Mouse (Mus musculus) megakaryocyte, embryonic 14.5 days (primary cell): ENCODE data around the gene Igfbpl1. TPM values are rescaled to one million over a fixed set of nuclear protein-coding genes. Genes with fewer than 3 reads are reported as not detected.
A peak's percentile ranks its signal among the peaks of the same experiment; 100 is the strongest.

Experiments
- H3K27me3 ChIP-seq: replicated peaks from 2 replicates; pipeline ENCODE3; 2012; ENCODE audit warnings: inconsistent platforms
- H3K36me3 ChIP-seq: replicated peaks from 2 replicates; pipeline ENCODE3; 2012; ENCODE audit warnings: low read length, inconsistent platforms, mixed read lengths
- H3K4me1 ChIP-seq: 2 replicates; pipeline ENCODE4 v1.6.1; 2012; ENCODE audit warnings: inconsistent platforms
- H3K4me3 ChIP-seq: replicated peaks from 2 replicates; pipeline ENCODE3; 2012; ENCODE audit warnings: moderate library complexity, mild to moderate bottlenecking, inconsistent platforms
- H3K9me3 ChIP-seq: 2 replicates; pipeline ENCODE4 v1.6.1; 2012; ENCODE audit warnings: inconsistent platforms
- FLI1 ChIP-seq: IDR thresholded peaks from 2 replicates; pipeline ENCODE4 v1.6.1; 2012; ENCODE audit warnings: low read length, inconsistent platforms, mixed read lengths
- GATA1 ChIP-seq: IDR thresholded peaks from 3 replicates; pipeline ENCODE4 v1.6.1; 2012; ENCODE audit warnings: mixed read lengths, low read length, inconsistent platforms, borderline replicate concordance
- polyA plus RNA-seq: library from polyadenylated mRNA; stranded (reverse); fragments of >175 nt; gene quantifications from 2 replicates; pipeline ENCODE4 v1.2.3, GENCODE M21; 2012; ENCODE audit warnings: low replicate concordance; ENCODE audit not compliant: insufficient read depth

The Igfbpl1 gene
- polyA plus RNA-seq, 1 experiment, result not detected

- H3K9me3 ChIP-seq, result no peaks in the 10 kb centered on the region
- TF ChIP-seq FLI1 (no peak), GATA1 (no peak)
- peaks cover 53% of the 10 kb centered on the region for H3K27me3 ChIP-seq
- H3K4me1 ChIP-seq, result peaks cover 3% of the 10 kb centered on the region; the same call in 1 of the 2 replicates
- H3K4me3 ChIP-seq, result no peak overlapping the region
- no peaks in the 10 kb centered on the region for H3K36me3 ChIP-seq
Observed at GRCm38 (mm10) chr4:45771619-45772018, 55.1 kb downstream of the Igfbpl1 start.

- TF ChIP-seq FLI1, result no peak
- Histone ChIP-seq H3K27me3 (peaks cover 55% of the 10 kb centered on the region), H3K4me3 (no peak overlapping the region), H3K9me3 (no peaks in the 10 kb centered on the region), H3K4me1 (peaks cover 4% of the 10 kb centered on the region; the same call in 1 of the 2 replicates), H3K36me3 (no peaks in the 10 kb centered on the region)
Observed at GRCm38 (mm10) chr4:45771173-45771572, 55.5 kb downstream of the Igfbpl1 start.

DNA sequence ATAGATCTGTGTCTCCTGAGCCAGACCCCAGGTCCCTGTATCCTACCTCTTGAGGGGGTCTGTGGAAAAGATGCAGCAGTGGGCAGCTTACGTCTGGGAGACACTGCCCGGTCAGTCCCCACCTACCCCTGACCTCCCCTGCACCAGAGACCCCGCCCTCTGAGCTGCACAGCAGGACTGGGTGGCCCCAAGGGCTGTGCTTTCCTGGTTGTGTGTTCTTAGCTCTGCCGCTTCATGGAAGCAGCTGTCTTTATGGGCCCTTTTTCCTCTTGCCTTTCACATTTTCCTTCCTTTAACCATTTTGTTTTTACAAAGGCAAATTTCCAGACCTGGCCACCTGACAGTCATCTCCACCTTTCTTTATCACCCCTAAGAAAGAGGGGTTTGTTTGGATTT is 56.1 kb downstream of the Igfbpl1 start:
- peaks cover 9% of the 10 kb centered on the region; the same call in 1 of the 2 replicates for H3K4me1 ChIP-seq
- TF ChIP-seq FLI1 (no peak), GATA1 (no peak)
- H3K4me3 ChIP-seq, result no peak overlapping the region
- H3K36me3 ChIP-seq, result no peaks in the 10 kb centered on the region
- no peaks in the 10 kb centered on the region for H3K9me3 ChIP-seq
- H3K27me3 ChIP-seq, result peaks cover 51% of the 10 kb centered on the region

GRCm38 (mm10) chr4:45769791-45770637 is 56.7 kb downstream of the Igfbpl1 start:
- no peaks in the 10 kb centered on the region for H3K9me3 ChIP-seq
- H3K27me3 ChIP-seq, result peaks cover 55% of the 10 kb centered on the region
- H3K36me3 ChIP-seq, result no peaks in the 10 kb centered on the region

GRCm38 (mm10) chr4:45769141-45769540 is 57.6 kb downstream of the Igfbpl1 start:
- Histone ChIP-seq H3K9me3 (no peaks in the 10 kb centered on the region), H3K27me3 (peaks cover 62% of the 10 kb centered on the region), H3K4me3 (no peak overlapping the region), H3K36me3 (no peaks in the 10 kb centered on the region), H3K4me1 (peaks cover 21% of the 10 kb centered on the region)
- TF ChIP-seq FLI1, result no peak

More at GRCm38 (mm10) chr4:45769791-45770637, 56.7 kb downstream of the Igfbpl1 start:
- H3K4me1 ChIP-seq, result peaks cover 15% of the 10 kb centered on the region; the same call in 1 of the 2 replicates
- no peak for TF ChIP-seq GATA1
- no peak for TF ChIP-seq FLI1
- no peak overlapping the region for H3K4me3 ChIP-seq

DNA sequence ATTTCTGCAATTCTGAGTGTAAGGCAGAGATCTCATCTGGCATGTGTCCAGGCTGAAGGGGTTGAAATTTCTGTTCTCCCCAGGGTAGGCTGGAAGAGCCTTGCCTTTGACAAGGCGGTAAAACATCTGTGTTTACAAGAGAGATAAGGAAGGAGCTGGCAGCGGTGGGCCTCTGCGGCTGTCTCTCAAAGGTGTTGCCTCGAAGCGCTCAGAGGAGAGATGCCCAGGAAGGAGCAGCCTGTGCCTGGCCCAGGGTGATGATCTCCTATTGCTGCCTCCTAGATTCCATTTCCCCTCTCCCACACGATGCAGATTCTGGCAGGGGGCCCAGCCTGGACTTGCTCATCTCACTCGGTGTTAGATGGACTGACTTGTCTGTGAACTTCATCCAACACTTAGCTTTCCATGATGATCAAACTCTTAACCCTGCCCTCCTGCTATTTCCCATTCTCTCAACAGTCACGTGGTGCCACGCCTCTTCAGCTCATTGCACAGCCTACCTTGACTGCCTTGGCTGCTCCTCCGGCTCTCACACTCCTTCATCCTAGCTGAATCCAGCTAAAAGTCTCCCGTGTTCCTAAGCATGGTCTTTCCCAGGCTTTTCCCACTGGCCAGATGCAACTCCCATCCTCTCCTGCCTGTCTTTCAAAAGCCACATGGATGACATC is 58.7 kb downstream of the Igfbpl1 start:
- peaks cover 26% of the 10 kb centered on the region for H3K4me1 ChIP-seq
- no peaks in the 10 kb centered on the region for H3K9me3 ChIP-seq
- H3K4me3 ChIP-seq, result no peak overlapping the region
- H3K36me3 ChIP-seq, result no peaks in the 10 kb centered on the region
- H3K27me3 ChIP-seq, result peaks cover 69% of the 10 kb centered on the region
- no peak for TF ChIP-seq GATA1
- no peak for TF ChIP-seq FLI1

DNA sequence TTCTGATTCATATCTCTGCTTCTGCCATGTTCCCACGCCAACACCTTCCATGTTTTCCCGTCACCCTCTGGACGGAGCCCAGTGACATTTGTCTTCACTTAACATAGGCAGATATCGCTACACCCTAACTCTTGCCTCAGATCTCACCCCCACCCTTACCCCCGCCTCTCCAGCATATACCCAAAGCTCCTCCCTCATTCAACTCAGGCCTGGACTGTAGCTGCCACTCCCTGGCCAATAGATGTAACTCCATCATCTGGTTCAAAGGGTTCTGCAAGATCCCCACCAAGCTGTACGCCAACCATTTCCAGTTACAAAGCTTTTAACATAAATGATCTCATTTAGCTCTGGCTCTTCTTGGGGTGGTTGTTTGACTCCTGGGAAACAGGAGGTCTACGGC is 59.9 kb downstream of the Igfbpl1 start:
- H3K36me3 ChIP-seq, result no peaks in the 10 kb centered on the region
- peaks cover 22% of the 10 kb centered on the region for H3K4me1 ChIP-seq
- H3K9me3 ChIP-seq, result peaks cover 7% of the 10 kb centered on the region; the same call in 1 of the 2 replicates
- peaks cover 64% of the 10 kb centered on the region for H3K27me3 ChIP-seq
- no peak for TF ChIP-seq GATA1
- no peak for TF ChIP-seq FLI1
- H3K4me3 ChIP-seq, result no peak overlapping the region

- H3K4me1 ChIP-seq, result peaks cover 22% of the 10 kb centered on the region
- TF ChIP-seq GATA1 (no peak), FLI1 (no peak)
- peaks cover 67% of the 10 kb centered on the region for H3K27me3 ChIP-seq
Observed at GRCm38 (mm10) chr4:45765565-45766201, 61.0 kb downstream of the Igfbpl1 start.

GRCm38 (mm10) chr4:45765121-45765564 is 61.6 kb downstream of the Igfbpl1 start:
- peaks cover 62% of the 10 kb centered on the region for H3K27me3 ChIP-seq
- TF ChIP-seq FLI1 (no peak), GATA1 (no peak)

More at GRCm38 (mm10) chr4:45765565-45766201, 61.0 kb downstream of the Igfbpl1 start:
- peaks cover 12% of the 10 kb centered on the region; the same call in 1 of the 2 replicates for H3K9me3 ChIP-seq
- H3K4me3 ChIP-seq, result peak overlapping the region; percentile 57
- no peaks in the 10 kb centered on the region for H3K36me3 ChIP-seq

More at GRCm38 (mm10) chr4:45765121-45765564, 61.6 kb downstream of the Igfbpl1 start:
- no peaks in the 10 kb centered on the region for H3K36me3 ChIP-seq
- peaks cover 12% of the 10 kb centered on the region; the same call in 1 of the 2 replicates for H3K9me3 ChIP-seq
- H3K4me3 ChIP-seq, result no peak overlapping the region
- H3K4me1 ChIP-seq, result peaks cover 22% of the 10 kb centered on the region
